Mouse (Mus musculus) megakaryocyte, embryonic 14.5 days (primary cell): ENCODE results near the gene Pex3. TPM values are rescaled to one million over a fixed set of nuclear protein-coding genes. Genes with fewer than 3 reads are reported as not detected.

Experiments
- H3K27me3 ChIP-seq: replicated peaks from 2 replicates; pipeline ENCODE3; 2012; ENCODE audit warnings: inconsistent platforms
- H3K36me3 ChIP-seq: replicated peaks from 2 replicates; pipeline ENCODE3; 2012; ENCODE audit warnings: low read length, inconsistent platforms, mixed read lengths
- H3K4me1 ChIP-seq: 2 replicates; pipeline ENCODE4 v1.6.1; 2012; ENCODE audit warnings: inconsistent platforms
- H3K4me3 ChIP-seq: replicated peaks from 2 replicates; pipeline ENCODE3; 2012; ENCODE audit warnings: moderate library complexity, mild to moderate bottlenecking, inconsistent platforms
- H3K9me3 ChIP-seq: 2 replicates; pipeline ENCODE4 v1.6.1; 2012; ENCODE audit warnings: inconsistent platforms
- FLI1 ChIP-seq: IDR thresholded peaks from 2 replicates; pipeline ENCODE4 v1.6.1; 2012; ENCODE audit warnings: low read length, inconsistent platforms, mixed read lengths
- GATA1 ChIP-seq: IDR thresholded peaks from 3 replicates; pipeline ENCODE4 v1.6.1; 2012; ENCODE audit warnings: mixed read lengths, low read length, inconsistent platforms, borderline replicate concordance
- polyA plus RNA-seq: library from polyadenylated mRNA; stranded (reverse); fragments of >175 nt; gene quantifications from 2 replicates; pipeline ENCODE4 v1.2.3, GENCODE M21; 2012; ENCODE audit warnings: low replicate concordance; ENCODE audit not compliant: insufficient read depth

The Pex3 gene
- polyA plus RNA-seq, 1 experiment = 7.9 TPM

DNA sequence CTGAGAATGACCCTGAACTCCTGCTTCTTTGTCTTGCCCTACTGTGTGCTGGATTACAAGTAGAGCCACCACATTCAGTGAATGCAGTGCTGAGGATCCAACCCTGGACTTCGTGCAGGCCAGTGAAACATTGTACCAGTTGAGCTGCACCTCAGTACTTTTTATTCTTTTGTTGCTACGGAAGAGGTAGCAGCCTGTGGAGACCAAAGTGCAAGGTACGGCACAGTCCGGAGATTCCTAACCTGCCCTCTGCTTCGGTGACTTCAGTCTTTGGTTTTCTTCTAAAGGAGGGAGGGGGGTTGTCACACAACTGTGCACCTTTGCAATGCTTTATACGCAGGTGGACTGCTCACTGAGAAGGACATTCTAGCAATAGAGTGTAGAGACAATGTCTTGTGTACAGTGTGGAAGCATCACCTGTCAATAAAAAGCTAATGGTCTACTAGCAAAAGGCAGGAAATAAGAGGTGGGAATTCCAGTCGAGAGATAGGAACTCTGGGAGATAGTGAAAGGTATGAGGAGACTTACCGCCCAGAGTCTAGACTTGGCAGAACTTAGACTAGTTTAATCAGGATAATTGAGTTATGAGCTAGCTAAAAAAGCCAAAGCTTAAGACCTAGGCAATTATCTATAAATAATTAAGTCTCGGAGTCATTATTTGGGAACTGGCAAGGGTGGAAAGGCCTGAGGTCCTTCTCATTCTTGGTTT, 58.8 kb downstream of the Pex3 start:
- H3K4me3 ChIP-seq = no peak overlapping the region
- H3K4me1 ChIP-seq = peaks cover 11% of the 10 kb centered on the region
- H3K36me3 ChIP-seq = no peaks in the 10 kb centered on the region
- TF ChIP-seq GATA1 = no peak
- no peak for TF ChIP-seq FLI1
- H3K27me3 ChIP-seq = peaks cover 4% of the 10 kb centered on the region
- no peaks in the 10 kb centered on the region for H3K9me3 ChIP-seq

DNA sequence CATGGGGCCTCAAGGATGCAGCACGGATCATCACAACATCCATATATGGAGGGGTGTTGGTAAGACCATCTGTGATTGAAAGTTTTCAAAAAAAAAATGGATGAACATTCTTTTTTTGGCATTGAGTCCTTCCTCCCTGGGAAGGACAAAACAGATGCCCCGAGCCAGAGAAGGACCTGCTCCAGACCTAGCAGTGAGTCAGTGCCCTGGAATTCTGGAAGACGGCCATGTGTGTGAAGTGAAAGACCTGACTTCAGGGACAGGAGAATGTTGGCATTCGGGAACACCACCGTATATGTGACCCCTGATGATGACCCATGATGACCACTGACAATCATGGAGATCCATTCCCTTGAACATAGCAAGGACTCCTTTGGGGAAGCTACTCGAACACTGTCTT, 63.3 kb downstream of the Pex3 start:
- Histone ChIP-seq H3K4me3 (no peak overlapping the region), H3K27me3 (peaks cover 2% of the 10 kb centered on the region), H3K9me3 (no peaks in the 10 kb centered on the region), H3K4me1 (peaks cover 5% of the 10 kb centered on the region), H3K36me3 (no peaks in the 10 kb centered on the region)
- no peak for TF ChIP-seq FLI1
- no peak for TF ChIP-seq GATA1

DNA sequence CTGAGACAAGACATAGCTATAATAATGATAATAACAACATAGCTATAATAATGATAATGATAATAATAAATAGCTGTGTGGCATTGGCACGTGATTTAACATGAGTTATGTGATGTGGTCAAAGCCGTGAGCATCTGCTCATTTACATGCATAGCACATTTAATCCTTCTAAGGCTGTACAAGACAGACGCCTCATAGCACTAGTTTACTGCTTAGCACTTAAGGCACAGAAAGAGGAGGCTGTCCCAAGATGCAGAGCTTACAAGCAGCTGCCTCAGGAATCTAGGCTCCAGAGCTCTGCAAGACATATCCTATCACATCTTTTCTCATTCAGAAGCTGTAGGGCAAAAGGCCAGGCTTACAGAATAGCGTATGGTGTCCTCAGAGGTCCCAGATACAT, 67.0 kb downstream of the Pex3 start:
- H3K4me3 ChIP-seq = no peak overlapping the region

DNA sequence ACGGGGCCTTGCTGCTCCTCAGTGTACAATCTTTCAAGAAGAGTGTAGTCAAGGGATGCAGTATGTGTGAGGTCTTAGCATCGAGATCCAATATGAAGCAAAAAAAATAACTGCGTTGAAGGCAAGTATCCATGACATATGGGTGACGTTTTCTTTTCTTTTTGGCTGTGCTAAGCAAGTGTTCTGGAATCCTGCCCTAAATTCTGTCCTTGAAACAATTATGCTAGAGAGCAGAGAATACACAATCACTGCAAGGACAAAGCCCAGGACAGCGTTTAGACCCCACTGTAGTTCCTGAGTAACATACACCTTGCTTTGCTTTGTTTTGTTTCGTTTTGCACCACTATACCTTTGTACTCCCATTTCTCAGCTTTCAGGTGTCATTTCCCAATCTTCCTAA, 73.6 kb downstream of the Pex3 start:
- Histone ChIP-seq H3K4me1 (peaks cover 10% of the 10 kb centered on the region), H3K27me3 (peaks cover 32% of the 10 kb centered on the region), H3K36me3 (no peaks in the 10 kb centered on the region), H3K9me3 (peaks cover 18% of the 10 kb centered on the region), H3K4me3 (no peak overlapping the region)
- TF ChIP-seq GATA1 (no peak), FLI1 (no peak)

More for the DNA sequence above, 67.0 kb downstream of the Pex3 start:
- Histone ChIP-seq H3K27me3 (no peaks in the 10 kb centered on the region), H3K4me1 (no peaks in the 10 kb centered on the region), H3K9me3 (peaks cover 6% of the 10 kb centered on the region), H3K36me3 (no peaks in the 10 kb centered on the region)
- TF ChIP-seq GATA1 (no peak), FLI1 (no peak)

DNA sequence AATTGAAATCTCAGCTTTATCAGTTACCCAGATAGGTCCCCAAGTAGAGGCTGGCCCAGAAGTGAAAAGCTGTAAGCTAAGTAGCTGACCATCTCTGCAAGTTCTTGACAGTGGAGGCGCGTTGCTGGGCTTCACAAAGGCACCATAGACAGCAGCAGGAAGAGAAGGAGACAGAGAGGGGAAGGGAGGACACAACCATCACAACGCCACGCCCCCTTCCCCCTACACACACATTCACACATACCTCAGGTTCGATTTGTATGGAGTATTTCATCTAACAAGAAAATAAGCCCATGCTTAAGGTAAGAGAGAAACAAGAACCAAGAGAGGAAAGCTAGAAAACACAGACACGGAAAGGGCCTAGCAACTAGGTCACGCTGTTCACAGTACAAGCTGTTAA, 77.8 kb downstream of the Pex3 start:
- TF ChIP-seq FLI1 = no peak
- TF ChIP-seq GATA1 = no peak
- peaks cover 6% of the 10 kb centered on the region for H3K9me3 ChIP-seq

DNA sequence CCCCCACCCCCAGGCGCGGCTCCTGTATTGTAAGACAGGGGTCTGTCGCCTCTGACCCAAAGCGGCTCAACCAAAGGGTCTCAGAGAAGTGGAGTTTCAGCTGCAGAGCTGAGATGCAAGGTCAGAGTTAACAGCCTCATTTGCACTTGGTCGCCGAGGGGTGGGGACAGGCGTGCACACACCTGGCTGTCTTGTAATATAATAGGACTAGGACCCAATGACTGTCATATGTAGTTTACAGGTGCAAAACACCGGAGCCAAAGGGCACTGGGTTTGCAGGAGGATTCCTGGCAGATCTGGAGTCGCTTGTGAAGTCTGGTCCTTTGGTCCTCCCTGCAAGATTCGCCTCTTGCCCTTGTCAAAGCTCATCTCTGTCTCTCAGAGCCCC, 78.4 kb downstream of the Pex3 start:
- Histone ChIP-seq H3K27me3 (peaks cover 64% of the 10 kb centered on the region), H3K9me3 (peaks cover under 1% of the 10 kb centered on the region), H3K36me3 (no peaks in the 10 kb centered on the region), H3K4me1 (peaks cover 20% of the 10 kb centered on the region), H3K4me3 (peak overlapping the region; percentile 91)
- TF ChIP-seq GATA1 (no peak), FLI1 (no peak)

More for the DNA sequence above, 77.8 kb downstream of the Pex3 start:
- Histone ChIP-seq H3K36me3 (no peaks in the 10 kb centered on the region), H3K27me3 (peaks cover 64% of the 10 kb centered on the region), H3K4me1 (peaks cover 20% of the 10 kb centered on the region), H3K4me3 (peak overlapping the region; percentile 64)

Other genes starting within 250 kb of the Pex3 start
- 1.5 and 2.3 TPM in 2 replicates for gene Phactr2, start 78.7 kb downstream of the Pex3 start, polyA plus RNA-seq
- 5.2 TPM in 1 of 2 replicates, not detected in the other for gene Fuca2, start 53.6 kb downstream of the Pex3 start, polyA plus RNA-seq
- gene Adat2, start 248 bp downstream of the Pex3 start, polyA plus RNA-seq = 1.3 TPM in 1 of 2 replicates, not detected in the other